Mouse (Mus musculus) central nervous system, embryonic 11.5 days (tissue): Measurements from ENCODE around the gene Wasl. TPM values are rescaled to one million over a fixed set of nuclear protein-coding genes. Genes with fewer than 3 reads are reported as not detected.

Source experiments
- polyA plus RNA-seq: library from polyadenylated mRNA; depleted of rRNA; stranded (reverse); fragments of >200 nt; gene quantifications from 2 replicates; pipeline ENCODE4 v1.2.3, GENCODE M21; 2012; rRNA removed

Wasl gene
- 31.4 and 72.5 TPM in 2 replicates for polyA plus RNA-seq

GRCm38 (mm10) chr6:24664867-24665458, at the start of gene Wasl:
TSS of gene Wasl (minus strand) at chr6:24665009.

GRCm38 (mm10) chr6:24597500-24597899, 67.3 kb downstream of the Wasl start, which contains the start of gene Lmod2:
TSS of gene Lmod2 (plus strand) at chr6:24597762.

Other genes starting within 250 kb of the Wasl start
- gene Iqub, start 149.9 kb downstream of the Wasl start, polyA plus RNA-seq = 0.29 and 0.42 TPM in 2 replicates
- 42.7 and 122 TPM in 2 replicates for gene Ndufa5, start 137.0 kb downstream of the Wasl start, polyA plus RNA-seq
- gene Asb15, start 136.9 kb downstream of the Wasl start, polyA plus RNA-seq = 0.01 TPM in 1 of 2 replicates, not detected in the other
- 0.72 and 1.6 TPM in 2 replicates for gene Lmod2, start 67.2 kb downstream of the Wasl start, polyA plus RNA-seq
- gene Hyal6, start 68.2 kb upstream of the Wasl start, polyA plus RNA-seq = not detected in 2 replicates
- not detected in 2 replicates for gene Hyal4, start 83.3 kb upstream of the Wasl start, polyA plus RNA-seq
- gene Spam1, start 126.2 kb upstream of the Wasl start, polyA plus RNA-seq = not detected in 2 replicates
- gene Hyal5, start 193.0 kb upstream of the Wasl start, polyA plus RNA-seq = not detected in 2 replicates